Mouse (Mus musculus): ENCODE results near the gene Ptgir. TPM values are rescaled to one million over a fixed set of nuclear protein-coding genes. Genes with fewer than 3 reads are reported as not detected.
A peak's percentile ranks its signal among the peaks of the same experiment; 100 is the strongest.
"Not testable (repeated sequence)": the region's sequence is repeated elsewhere in the genome, so short reads cannot be mapped to it uniquely, and the experiment has no call there.

Ptgir gene
- total RNA-seq, 1 experiment from 2014 or later, result 1.6 TPM

DNA sequence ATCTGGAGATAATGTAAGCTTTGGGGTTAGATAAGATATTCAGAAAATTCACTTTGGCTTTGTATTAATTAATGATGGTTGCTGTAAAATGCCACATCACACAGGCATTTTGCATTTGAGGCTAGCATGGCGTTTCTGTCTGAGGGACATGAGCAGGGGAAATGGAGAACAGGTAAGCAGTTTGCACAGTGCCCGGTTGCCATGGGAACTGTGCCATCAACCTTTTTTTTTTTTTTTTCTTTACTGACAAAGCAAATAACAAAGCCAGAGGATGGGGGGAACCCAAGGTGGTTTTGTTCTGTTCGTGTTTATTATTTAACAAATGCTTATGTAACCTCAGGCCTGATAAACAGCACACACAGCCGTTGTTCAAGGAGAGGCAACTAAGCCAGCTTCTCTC is 36.6 kb downstream of the Ptgir start:
- no peak for DNase-seq

GRCm38 (mm10) chr7:16944061-16944807 is 37.9 kb downstream of the Ptgir start, which contains the start of gene Pnmal2:
Gene Pnmal2, plus strand, starts transcription at chr7:16944682.
- DNase-seq, result peak; percentile 89

- peak; percentile 17 for DNase-seq
Measured at GRCm38 (mm10) chr7:16944808-16945315, 38.6 kb downstream of the Ptgir start.

- peak; percentile 15 for DNase-seq
Measured at GRCm38 (mm10) chr7:16945419-16945818, 39.1 kb downstream of the Ptgir start.

GRCm38 (mm10) chr7:16946441-16947348 is 40.4 kb downstream of the Ptgir start:
- peak; percentile 25 for DNase-seq

DNA sequence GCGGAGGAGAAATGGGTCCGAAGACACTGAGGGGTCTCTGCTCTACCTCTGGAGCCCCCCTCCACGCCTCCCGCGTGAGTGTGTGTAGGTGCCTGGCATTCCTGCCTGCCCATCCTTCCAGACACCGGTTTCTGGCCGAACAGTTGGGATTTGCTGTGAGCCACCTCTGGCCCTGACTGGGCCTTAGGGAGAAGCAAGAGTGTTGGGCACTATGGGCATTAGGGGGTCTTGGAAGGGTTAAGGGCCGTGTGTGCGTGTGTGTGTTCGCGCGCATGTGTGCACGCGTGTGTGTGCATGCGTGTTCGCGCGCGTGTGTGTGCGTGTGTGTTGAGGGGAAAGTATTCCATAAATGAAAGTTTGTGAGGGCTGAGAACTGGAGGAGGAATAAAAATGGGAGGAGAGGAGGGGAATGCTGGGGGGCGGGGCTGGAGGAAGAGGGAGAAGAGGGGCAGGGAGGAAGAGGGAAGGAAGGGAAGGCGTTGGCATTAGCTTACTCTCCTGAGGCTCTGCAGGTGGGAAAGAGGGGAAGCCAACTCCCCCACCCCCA is 41.1 kb downstream of the Ptgir start:
- DNase-seq, result no peak

DNA sequence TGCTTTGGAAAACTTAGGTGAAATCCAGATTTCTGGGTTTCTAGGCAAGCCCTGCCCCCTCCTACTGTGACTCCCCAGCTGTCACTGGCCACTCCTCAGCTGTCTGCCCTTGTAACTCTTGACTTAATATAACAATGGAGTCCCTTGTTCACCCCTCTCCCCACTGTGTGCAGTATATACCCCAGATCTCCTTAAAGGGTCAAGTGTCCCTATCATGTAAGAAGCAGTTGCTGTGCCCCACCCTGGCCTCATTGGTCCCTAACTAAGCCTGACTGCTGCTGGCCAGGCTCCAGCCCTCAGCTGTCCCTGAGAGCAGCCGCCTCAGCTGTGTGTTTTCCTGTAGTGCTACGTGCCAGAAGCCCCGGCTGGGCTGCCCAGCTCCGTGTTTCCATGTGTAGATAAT is 41.7 kb downstream of the Ptgir start:
- peak; percentile 37 for DNase-seq

DNA sequence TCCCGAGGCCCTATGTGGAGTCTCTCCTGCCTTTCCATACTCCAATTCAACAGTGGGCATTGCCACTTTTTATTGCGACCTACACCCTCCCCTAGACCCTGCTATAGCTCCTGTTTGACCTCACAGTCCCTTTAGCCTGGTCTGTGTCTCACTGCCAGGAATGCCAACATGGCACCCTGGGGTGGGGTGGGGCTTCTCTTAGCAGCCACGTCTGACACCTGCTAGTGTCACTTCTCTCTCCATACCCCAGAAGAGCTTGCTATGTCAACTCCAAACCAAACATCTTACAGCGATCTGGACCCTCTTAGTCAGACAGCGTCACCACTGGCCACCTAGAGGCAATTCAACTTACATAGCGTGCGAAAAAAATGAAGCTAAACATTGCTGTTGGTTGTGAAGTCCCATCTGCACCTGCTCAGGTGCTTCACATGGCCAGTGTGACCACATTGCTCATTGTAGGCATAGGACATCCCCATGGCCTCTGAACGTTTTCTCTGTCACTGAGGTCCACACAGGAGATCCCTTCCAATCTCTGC is 42.7 kb downstream of the Ptgir start:
- no peak for DNase-seq

- peak; percentile 79 for DNase-seq
Measured at GRCm38 (mm10) chr7:16949908-16950841, 43.9 kb downstream of the Ptgir start.

GRCm38 (mm10) chr7:16950861-16951635 is 44.8 kb downstream of the Ptgir start:
- DNase-seq, result peak; percentile 77

GRCm38 (mm10) chr7:16953776-16954175 is 47.5 kb downstream of the Ptgir start:
- DNase-seq, result not testable (repeated sequence)

DNA sequence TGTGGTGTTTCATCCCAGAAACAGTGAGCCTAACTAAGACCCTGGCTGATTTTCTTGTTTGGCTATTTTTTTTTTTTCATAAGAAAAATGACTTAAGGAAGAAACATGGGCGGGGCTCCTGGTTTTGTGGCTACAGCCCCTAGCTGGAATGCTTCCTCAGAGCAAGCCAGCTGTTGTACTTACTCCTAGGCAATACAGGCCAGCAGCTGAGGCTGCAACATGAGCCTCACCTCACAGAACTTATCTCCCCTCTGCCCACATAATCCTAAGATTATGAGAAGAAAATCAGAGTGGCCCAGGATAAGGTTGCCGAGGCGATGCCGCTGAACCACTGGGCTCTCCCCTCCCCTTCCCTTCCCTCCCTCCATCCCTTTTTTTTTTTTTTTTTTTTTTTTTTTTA is 49.4 kb downstream of the Ptgir start:
- DNase-seq, result no peak

DNA sequence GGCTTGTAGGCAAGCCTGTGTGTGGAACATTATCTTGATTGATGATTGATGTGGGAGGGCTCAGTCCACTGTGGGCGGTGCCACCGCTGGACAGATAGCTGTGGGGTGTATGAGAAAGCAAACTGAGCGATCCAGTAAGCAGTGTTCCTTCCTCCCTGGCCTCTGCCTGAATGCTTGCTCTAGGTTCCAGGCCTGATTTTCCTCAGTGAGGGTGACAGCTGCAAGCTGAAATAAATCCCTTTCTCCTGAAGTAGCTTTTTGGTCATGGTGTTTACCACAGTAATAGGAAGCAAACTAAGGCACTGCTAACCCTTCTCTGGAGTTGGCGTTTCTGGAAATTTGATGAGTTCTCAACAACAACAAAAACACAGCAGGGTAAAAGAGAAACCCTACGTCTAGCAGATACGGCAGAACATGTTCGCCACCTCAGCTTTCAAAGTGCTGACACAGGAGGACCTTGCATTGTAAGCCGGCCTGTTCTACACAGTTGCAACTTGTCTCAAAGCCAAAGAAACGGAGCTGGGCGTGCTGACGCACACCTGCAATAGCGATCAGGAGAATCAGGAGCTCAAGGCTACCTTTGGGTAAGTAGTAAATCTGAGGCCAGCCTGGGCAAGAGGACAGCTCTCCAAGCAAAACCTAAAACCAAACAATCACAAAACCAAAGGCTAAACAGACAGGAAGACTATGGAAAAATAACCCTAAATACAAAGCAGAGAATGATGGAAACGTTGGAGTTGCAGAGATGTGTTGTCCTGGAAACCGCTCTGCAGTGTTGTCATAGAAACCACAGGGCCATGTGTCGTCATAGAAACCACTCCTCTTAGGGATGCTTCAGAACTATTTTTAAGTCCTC is 50.3 kb downstream of the Ptgir start:
- no peak for DNase-seq

- peak; percentile 77 for DNase-seq
Measured at GRCm38 (mm10) chr7:16959539-16960187, 53.4 kb downstream of the Ptgir start, which contains the start of gene Pnmal1. Gene Pnmal1, plus strand, starts transcription at chr7:16959679.

Measured in adrenal gland, postnatal 25 days (tissue).